Mouse (Mus musculus): Measurements from ENCODE around the gene Aarsd1. TPM values are rescaled to one million over a fixed set of nuclear protein-coding genes. Genes with fewer than 3 reads are reported as not detected.

The Aarsd1 gene
- polyA plus RNA-seq, 1 experiment, result not detected

DNA sequence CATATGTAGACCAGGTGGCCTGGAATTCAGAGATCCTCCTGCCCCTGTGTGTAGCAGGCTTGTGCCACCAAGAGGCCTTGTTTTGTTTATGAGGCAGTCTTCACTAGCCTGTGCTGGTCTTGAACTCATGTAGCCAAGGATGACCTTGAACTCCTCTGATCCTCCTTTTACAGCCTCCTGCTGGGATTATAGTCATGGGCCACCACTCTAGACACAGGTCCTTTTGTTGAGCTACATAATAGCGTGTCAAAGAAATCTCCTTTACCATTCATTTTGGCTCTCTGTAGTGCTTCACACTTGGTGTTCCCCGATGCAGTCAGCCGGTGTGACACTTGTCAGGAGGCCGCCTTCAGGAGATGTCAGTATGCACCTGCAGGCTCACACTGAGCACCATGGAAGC is 19.5 kb upstream of the Aarsd1 start:
- no peak for TF ChIP-seq CTCF (IDR thresholded peaks at IDR 0.05; ENCODE audit: insufficient read depth, low read depth, low read length)
- no peak for TF ChIP-seq POLR2A (IDR thresholded peaks at IDR 0.05; ENCODE audit: insufficient read depth, low read depth, low read length)

DNA sequence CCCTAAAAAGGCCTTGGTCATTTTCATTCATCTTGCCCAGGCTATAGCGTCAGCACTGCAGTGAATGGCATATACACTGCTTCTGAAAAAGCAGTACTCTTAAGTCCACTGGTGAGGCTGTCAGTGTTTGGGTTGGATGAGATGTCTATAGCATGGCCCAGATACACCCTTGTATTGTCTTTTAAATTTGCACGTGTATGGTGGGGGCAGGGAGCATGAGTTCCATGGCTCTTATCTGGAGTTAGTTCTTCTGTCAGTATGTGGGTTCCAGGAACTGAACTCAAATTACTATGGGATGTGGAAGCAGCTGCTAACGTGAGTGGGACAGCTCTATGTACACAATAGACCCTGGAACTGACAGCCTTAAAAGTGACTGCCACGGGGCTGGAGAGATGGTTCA is 18.4 kb upstream of the Aarsd1 start:
- H3K4me1 ChIP-seq (ENCODE audit: control insufficient read depth, insufficient read depth, low read length), result no peaks in the 10 kb centered on the region
- H3K27ac ChIP-seq (ENCODE audit: insufficient read depth, low read depth, low read length), result no peak overlapping the region
- 78% methylated on average over 4 of the region's 4 CpGs for WGBS
- TF ChIP-seq CTCF (IDR thresholded peaks at IDR 0.05; ENCODE audit: insufficient read depth, low read depth, low read length) (no peak), POLR2A (IDR thresholded peaks at IDR 0.05; ENCODE audit: insufficient read depth, low read depth, low read length) (no peak)
- H3K4me3 ChIP-seq (ENCODE audit: insufficient read depth, low read depth, low read length), result no peak overlapping the region

More for the DNA sequence above, 19.5 kb upstream of the Aarsd1 start:
- Histone ChIP-seq H3K4me3 (ENCODE audit: insufficient read depth, low read depth, low read length) (no peak overlapping the region), H3K27ac (ENCODE audit: insufficient read depth, low read depth, low read length) (no peak overlapping the region), H3K4me1 (ENCODE audit: control insufficient read depth, insufficient read depth, low read length) (no peaks in the 10 kb centered on the region)
- 57% methylated on average over 4 of the region's 4 CpGs for WGBS

DNA sequence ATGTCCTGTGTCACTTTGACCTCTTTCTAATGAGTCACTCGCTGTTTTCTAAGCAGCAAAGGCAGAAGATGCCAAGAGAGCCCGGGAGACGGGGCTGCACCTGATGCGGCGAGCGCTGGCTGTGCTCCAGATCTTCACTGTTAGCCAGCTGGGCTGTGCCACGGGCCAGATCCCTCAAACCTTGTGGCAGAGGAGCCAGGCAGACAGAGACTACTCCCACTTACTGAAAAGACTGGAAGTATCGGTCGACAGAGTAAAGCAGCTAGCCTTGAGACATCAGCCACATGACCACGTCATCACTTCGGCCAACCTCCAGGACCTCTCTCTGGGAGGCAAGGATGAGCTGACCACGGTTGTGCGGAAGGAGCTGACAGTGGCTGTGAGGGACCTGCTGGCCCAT is 16.0 kb upstream of the Aarsd1 start:
- H3K27ac ChIP-seq (ENCODE audit: insufficient read depth, low read depth, low read length), result no peak overlapping the region
- no peak for TF ChIP-seq POLR2A (IDR thresholded peaks at IDR 0.05; ENCODE audit: insufficient read depth, low read depth, low read length)
- TF ChIP-seq CTCF (IDR thresholded peaks at IDR 0.05; ENCODE audit: insufficient read depth, low read depth, low read length), result no peak
- WGBS, result 54% methylated on average over 13 of the region's 13 CpGs
- H3K4me3 ChIP-seq (ENCODE audit: insufficient read depth, low read depth, low read length), result no peak overlapping the region
- H3K4me1 ChIP-seq (ENCODE audit: control insufficient read depth, insufficient read depth, low read length), result no peaks in the 10 kb centered on the region

DNA sequence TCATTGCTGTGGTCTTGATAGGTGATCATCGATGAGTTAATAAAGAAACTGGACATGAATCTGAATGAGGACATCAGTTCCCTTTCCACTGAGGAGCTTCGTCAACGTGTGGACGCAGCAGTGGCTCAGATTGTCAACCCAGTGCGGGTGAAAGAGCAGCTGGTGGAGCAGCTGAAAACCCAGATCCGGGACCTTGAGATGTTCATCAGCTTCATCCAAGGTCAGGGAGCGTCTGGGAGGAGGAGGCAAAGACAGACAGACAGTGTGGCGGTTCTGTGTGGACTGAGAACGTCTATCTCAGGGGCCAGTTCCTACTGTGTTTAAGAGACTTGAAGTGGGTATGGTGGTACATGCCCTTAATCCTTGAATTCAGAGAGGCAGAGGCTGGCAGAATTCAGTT is 13.9 kb upstream of the Aarsd1 start:
- H3K27ac ChIP-seq (ENCODE audit: insufficient read depth, low read depth, low read length), result no peak overlapping the region
- 90% methylated on average over 9 of the region's 9 CpGs for WGBS
- no peak for TF ChIP-seq CTCF (IDR thresholded peaks at IDR 0.05; ENCODE audit: insufficient read depth, low read depth, low read length)
- TF ChIP-seq POLR2A (IDR thresholded peaks at IDR 0.05; ENCODE audit: insufficient read depth, low read depth, low read length), result no peak
- no peak overlapping the region for H3K4me3 ChIP-seq (ENCODE audit: insufficient read depth, low read depth, low read length)
- no peaks in the 10 kb centered on the region; the same call in 1 of the 2 replicates for H3K4me1 ChIP-seq (ENCODE audit: control insufficient read depth, insufficient read depth, low read length)

DNA sequence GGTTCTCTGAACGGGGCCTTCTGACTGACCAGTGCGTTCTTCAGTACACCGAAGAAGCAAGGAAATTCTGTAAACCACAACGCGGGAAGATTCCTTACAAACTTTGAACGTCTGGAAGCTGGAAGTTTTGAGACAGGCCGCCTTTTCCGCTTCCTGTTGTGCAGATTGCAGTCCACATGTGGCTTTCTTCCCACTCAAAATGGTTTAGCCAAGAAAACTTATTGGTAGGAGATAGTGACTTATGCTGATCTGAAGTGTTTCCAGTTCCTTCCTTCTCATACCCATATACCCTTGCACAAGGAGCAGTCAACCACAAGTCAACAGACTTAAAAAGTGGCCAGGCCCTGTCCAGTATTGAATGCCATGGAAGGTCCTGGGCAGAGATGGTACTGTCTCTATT is 8.8 kb upstream of the Aarsd1 start:
- WGBS, result 45% methylated on average over 8 of the region's 8 CpGs
- Histone ChIP-seq H3K4me1 (ENCODE audit: control insufficient read depth, insufficient read depth, low read length) (peaks cover 9% of the 10 kb centered on the region), H3K4me3 (ENCODE audit: insufficient read depth, low read depth, low read length) (0 out of 2 replicates have a peak overlapping the region, but pooled peaks have one; percentile 12), H3K27ac (ENCODE audit: insufficient read depth, low read depth, low read length) (no peak overlapping the region)
- TF ChIP-seq POLR2A (IDR thresholded peaks at IDR 0.05; ENCODE audit: insufficient read depth, low read depth, low read length), result no peak
- no peak for TF ChIP-seq CTCF (IDR thresholded peaks at IDR 0.05; ENCODE audit: insufficient read depth, low read depth, low read length)

DNA sequence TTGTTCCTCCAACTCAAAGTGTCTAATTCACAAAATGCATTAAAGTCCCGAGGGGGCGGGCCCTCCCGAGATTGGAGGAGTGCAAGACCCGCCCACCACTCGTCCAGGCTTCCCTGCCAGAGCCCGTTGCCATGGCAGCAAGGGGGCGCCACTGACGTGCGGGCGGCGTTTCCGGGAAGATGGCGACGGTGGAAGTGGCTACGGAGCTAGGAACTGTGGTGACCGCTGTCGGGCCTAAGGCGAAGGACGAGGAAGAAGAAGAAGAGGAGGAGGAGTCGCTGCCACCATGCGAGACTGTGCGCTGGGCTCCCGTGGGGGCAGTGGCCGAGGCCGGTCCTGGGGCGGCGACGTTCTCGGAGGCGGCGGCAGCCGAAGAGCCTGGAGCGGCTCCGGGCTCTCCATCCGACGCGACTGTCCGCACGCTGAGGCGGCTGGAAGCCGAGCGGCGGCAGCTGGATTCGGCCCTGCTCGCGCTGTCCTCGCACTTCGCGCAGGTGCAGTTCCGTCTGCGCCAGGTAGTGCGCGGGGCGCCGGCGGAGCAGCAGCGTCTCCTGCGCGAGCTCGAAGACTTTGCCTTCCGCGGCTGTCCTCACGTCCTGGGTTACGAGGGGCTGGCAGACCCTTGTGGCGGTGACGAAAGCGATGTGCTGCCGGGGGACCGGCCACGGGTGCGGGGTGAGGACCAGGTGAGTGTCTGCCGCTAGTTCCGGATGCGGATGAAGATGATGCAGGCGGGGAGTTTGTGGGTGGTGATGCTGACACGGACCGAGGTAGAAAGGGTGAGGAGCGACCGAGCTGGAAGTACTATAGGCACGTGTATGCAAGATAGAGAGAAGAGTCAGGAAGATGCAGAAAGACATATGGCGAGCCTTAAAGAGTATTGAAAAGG is 7.8 kb upstream of the Aarsd1 start, which contains the start of the genes Rundc1 and Ptges3l:
Gene Rundc1 (plus strand): TSS at position 161 of the 889 bp plus-strand sequence.
Gene Ptges3l (minus strand): TSS at position 409 of the 889 bp plus-strand sequence.
- TF ChIP-seq CTCF (IDR thresholded peaks at IDR 0.05; ENCODE audit: insufficient read depth, low read depth, low read length), result no peak
- peak; percentile 67 for TF ChIP-seq POLR2A (IDR thresholded peaks at IDR 0.05; ENCODE audit: insufficient read depth, low read depth, low read length)
- Histone ChIP-seq H3K4me3 (ENCODE audit: insufficient read depth, low read depth, low read length) (peak within 1 kb of the TSS; percentile 70), H3K27ac (ENCODE audit: insufficient read depth, low read depth, low read length) (peak within 1 kb of the TSS; percentile 43; the same call in 1 of the 2 replicates), H3K4me1 (ENCODE audit: control insufficient read depth, insufficient read depth, low read length) (peaks cover 9% of the 10 kb centered on the region)
- WGBS, result under 1% methylated on average over 81 of the region's 81 CpGs

DNA sequence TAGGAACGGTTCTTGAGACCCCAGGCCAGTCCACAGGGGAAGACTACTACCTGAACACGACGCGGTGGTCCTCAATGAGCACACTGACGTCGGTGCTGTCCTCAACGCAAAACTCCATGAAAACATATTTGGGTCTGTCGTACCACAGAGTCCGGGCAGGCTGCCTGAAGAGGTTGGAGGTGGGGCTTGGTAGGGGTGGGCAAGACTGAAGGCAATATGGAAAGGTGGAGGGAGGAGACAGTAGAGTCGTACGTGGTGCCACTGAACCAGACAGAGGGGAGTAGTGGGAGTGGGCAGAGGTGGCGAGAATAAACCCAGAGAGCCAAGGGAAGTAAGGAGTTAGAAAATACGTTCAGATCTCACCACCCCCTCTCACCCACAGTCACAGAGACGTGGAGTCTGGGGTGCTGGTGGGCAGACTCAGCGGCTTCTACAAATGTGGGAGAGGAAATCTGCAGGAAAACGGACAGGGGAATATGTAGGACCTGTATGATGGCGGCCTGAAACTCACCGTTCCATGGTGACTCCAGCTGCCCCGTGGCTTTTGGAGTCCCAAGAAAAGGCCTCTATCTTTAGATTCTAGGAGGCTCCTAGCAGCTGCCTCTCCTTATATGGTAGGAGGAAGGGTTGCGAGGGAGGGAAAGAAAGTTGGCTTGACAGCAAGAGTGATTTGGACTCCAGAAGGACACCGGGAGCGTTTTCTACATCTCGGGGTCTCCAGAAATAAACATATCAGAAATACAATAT is 6.9 kb upstream of the Aarsd1 start, which contains the start of gene Gm27029:
Gene Gm27029 (minus strand): TSS at position 692 of the 747 bp plus-strand sequence.
- peak within 1 kb of the TSS; percentile 43; the same call in 1 of the 2 replicates for H3K27ac ChIP-seq (ENCODE audit: insufficient read depth, low read depth, low read length)
- WGBS, result 4% methylated on average over 23 of the region's 23 CpGs
- peaks cover 9% of the 10 kb centered on the region for H3K4me1 ChIP-seq (ENCODE audit: control insufficient read depth, insufficient read depth, low read length)
- H3K4me3 ChIP-seq (ENCODE audit: insufficient read depth, low read depth, low read length), result peak within 1 kb of the TSS; percentile 70
- TF ChIP-seq CTCF (IDR thresholded peaks at IDR 0.05; ENCODE audit: insufficient read depth, low read depth, low read length), result no peak
- no peak for TF ChIP-seq POLR2A (IDR thresholded peaks at IDR 0.05; ENCODE audit: insufficient read depth, low read depth, low read length)

DNA sequence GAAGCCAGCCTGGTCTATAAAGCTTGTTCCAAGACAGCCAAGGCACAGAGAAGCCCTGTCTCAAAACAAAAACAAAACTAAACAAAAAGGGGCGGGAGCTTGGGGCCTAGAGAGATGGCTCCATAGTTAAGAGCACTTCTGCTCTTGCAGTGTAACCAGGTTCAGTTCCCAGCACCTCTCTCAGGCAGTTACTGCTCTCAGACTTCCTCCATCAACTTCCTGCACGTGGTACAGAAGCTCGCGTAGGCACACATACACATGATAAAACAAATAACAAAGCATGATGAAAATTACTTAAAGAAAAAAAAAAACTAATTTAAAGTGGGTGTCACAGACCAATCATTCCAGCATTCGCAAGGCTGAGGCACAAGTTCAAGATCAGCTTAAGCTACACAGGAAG is 2.7 kb upstream of the Aarsd1 start:
- TF ChIP-seq POLR2A (IDR thresholded peaks at IDR 0.05; ENCODE audit: insufficient read depth, low read depth, low read length), result no peak
- H3K4me1 ChIP-seq (ENCODE audit: control insufficient read depth, insufficient read depth, low read length), result peaks cover 6% of the 10 kb centered on the region
- 90% methylated on average over 5 of the region's 5 CpGs for WGBS

DNA sequence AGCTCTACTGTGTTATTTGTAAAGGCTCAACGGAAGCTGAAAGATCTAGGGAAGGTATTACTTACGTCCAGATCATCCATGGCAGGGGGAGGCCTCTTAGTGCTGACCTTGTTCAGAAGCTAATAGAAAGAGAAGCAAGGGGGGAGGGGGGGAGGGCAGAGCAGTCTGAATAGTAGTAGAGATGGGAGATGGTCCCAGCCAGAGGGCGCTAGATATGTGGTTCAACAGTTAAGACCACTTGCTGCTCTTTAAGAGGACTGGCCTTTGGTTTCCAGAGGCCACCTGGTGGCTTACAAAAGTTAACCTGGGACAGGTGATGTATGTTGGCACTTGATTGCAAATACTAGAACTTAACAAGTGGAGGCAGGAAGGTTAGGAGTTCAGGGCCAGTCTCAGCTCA is 2.2 kb upstream of the Aarsd1 start:
- Histone ChIP-seq H3K4me3 (ENCODE audit: insufficient read depth, low read depth, low read length) (no peak overlapping the region), H3K4me1 (ENCODE audit: control insufficient read depth, insufficient read depth, low read length) (peaks cover 6% of the 10 kb centered on the region), H3K27ac (ENCODE audit: insufficient read depth, low read depth, low read length) (no peak overlapping the region)
- TF ChIP-seq POLR2A (IDR thresholded peaks at IDR 0.05; ENCODE audit: insufficient read depth, low read depth, low read length) (no peak), CTCF (IDR thresholded peaks at IDR 0.05; ENCODE audit: insufficient read depth, low read depth, low read length) (no peak)
- WGBS, result 29% methylated on average over 3 of the region's 3 CpGs

More for the DNA sequence above, 2.7 kb upstream of the Aarsd1 start:
- H3K4me3 ChIP-seq (ENCODE audit: insufficient read depth, low read depth, low read length), result no peak overlapping the region
- H3K27ac ChIP-seq (ENCODE audit: insufficient read depth, low read depth, low read length), result no peak overlapping the region

Measured in olfactory bulb, adult 2 months (tissue).